Mouse (Mus musculus) ovary, adult 10 weeks (tissue): ENCODE results near the gene Cdan1. TPM values are rescaled to one million over a fixed set of nuclear protein-coding genes. Genes with fewer than 3 reads are reported as not detected.

Source experiments
- polyA plus RNA-seq: library from polyadenylated mRNA; stranded (reverse); fragments of 350-450 nt; fragmentation: Illumina TruSeq; extraction: RNeasy Lipid Tissue Mini Kit (QIAGEN cat#74804); gene quantifications from one replicate; pipeline ENCODE4 v1.2.3, GENCODE M21; 2014

Cdan1 gene
- 5.5 TPM for polyA plus RNA-seq

GRCm38 (mm10) chr2:120849449-120850423, at the start of gene Cdan1:
Gene Cdan1 (minus strand): TSS chr2:120850128.

GRCm38 (mm10) chr2:120850424-120851082, 625 bp upstream of the Cdan1 start, which contains the start of gene Ttbk2:
Gene Ttbk2 (minus strand): TSS chr2:120850604.

Other genes with a start within 250 kb of the Cdan1 start
- gene Haus2, start 240.7 kb downstream of the Cdan1 start, polyA plus RNA-seq, result 55.3 TPM
- gene Lrrc57, start 240.6 kb downstream of the Cdan1 start, polyA plus RNA-seq, result 38.4 TPM
- gene Stard9, start 221.0 kb downstream of the Cdan1 start, polyA plus RNA-seq, result 13.6 TPM
- gene Ttbk2, start 476 bp upstream of the Cdan1 start, polyA plus RNA-seq, result 25.9 TPM
- 63.7 TPM for gene Ubr1, start 120.6 kb upstream of the Cdan1 start, polyA plus RNA-seq
- gene Tmem62, start 126.9 kb upstream of the Cdan1 start, polyA plus RNA-seq, result 29.8 TPM
- gene Ccndbp1, start 158.3 kb upstream of the Cdan1 start, polyA plus RNA-seq, result 46.7 TPM
- gene Epb42, start 186.9 kb upstream of the Cdan1 start, polyA plus RNA-seq, result 1.5 TPM
- gene Tgm5, start 235.7 kb upstream of the Cdan1 start, polyA plus RNA-seq, result not detected